Mouse (Mus musculus) midbrain, embryonic 16.5 days (tissue): ENCODE results near the gene Gtf2h4. TPM values are rescaled to one million over a fixed set of nuclear protein-coding genes. Genes with fewer than 3 reads are reported as not detected.
A peak's percentile ranks its signal among the peaks of the same experiment; 100 is the strongest.

Experiments used
- ATAC-seq: fragments of 200-750 bp; cut with Nextera tagmentation; 2 replicates; pipeline ENCODE4 v1.8.0; 2017; ENCODE audit warnings: moderate TSS enrichment
- H3K27ac ChIP-seq: fragments of 300-500 bp; sonication (generic); 2 replicates; pipeline ENCODE4 v1.5.1; 2014; ENCODE audit warnings: mild to moderate bottlenecking, low read length, mixed read lengths
- H3K27me3 ChIP-seq: fragments of 300-500 bp; sonication (generic); 2 replicates; pipeline ENCODE4 v1.6.1; 2014; ENCODE audit warnings: low read depth, low read length, mixed read lengths; ENCODE audit not compliant: control insufficient read depth, insufficient read depth
- H3K36me3 ChIP-seq: fragments of 300-500 bp; sonication (generic); 2 replicates; pipeline ENCODE4 v1.6.1; 2014; ENCODE audit warnings: mild to moderate bottlenecking, low read length, moderate library complexity, mixed read lengths; ENCODE audit not compliant: control insufficient read depth, insufficient read depth
- H3K4me1 ChIP-seq: fragments of 300-500 bp; sonication (generic); 2 replicates; pipeline ENCODE4 v1.6.1; 2014; ENCODE audit warnings: mild to moderate bottlenecking, low read length, mixed read lengths; ENCODE audit not compliant: control insufficient read depth, insufficient read depth
- H3K4me2 ChIP-seq: fragments of 300-500 bp; sonication (generic); 2 replicates; pipeline ENCODE4 v1.6.1; 2014; ENCODE audit warnings: mild to moderate bottlenecking, low read length, mixed read lengths
- H3K4me3 ChIP-seq: fragments of 300-500 bp; sonication (generic); 2 replicates; pipeline ENCODE4 v1.5.1; 2014; ENCODE audit warnings: low read depth, mild to moderate bottlenecking, low read length, moderate library complexity, mixed read lengths
- H3K9ac ChIP-seq: fragments of 300-500 bp; sonication (generic); 2 replicates; pipeline ENCODE4 v1.6.1; 2014; ENCODE audit warnings: low read depth, low read length, mixed read lengths
- H3K9me3 ChIP-seq: fragments of 300-500 bp; sonication (generic); replicated peaks from 2 replicates; pipeline ENCODE4 v1.6.1; 2014; ENCODE audit warnings: mild to moderate bottlenecking, low read length, mixed read lengths; ENCODE audit not compliant: control insufficient read depth, poor library complexity, severe bottlenecking
- WGBS: fragments of 180-500 bp; shearing (Covaris S2); extraction: QIAGEN DNeasy Blood & Tissue Kit; methylation state at CpG from one replicate; pipeline ENCODE4 v1.1.7; 2014; 5-methylcytosine and 5-hydroxymethylcytosine counted together
- polyA plus RNA-seq: library from polyadenylated mRNA; unstranded; fragments of >200 nt; fragmentation: Nextera tagmentation; extraction: Ambion mirVana; gene quantifications from 2 replicates; pipeline ENCODE4 v1.2.1, GENCODE M21; 2015

The Gtf2h4 gene
- polyA plus RNA-seq, 1 experiment from 2014 or later: 26.5 TPM

DNA sequence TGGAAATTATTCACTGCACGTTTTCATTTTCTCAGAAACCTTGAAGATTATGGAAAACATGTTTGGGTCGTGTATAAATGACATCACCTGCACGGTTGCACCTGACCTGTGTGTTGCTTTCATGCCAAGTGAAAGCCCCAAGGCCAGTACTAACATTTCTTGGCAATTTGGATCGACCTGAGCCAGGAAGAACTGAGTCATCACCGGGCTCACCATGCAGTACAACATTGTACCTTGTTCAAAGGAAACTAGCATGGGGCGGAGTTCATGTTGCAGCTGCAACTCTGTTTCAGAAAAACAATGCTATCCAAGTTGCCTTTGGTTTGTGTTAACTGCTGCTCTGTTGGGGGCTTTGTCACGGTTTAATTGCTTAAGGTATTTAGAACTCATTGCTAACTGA is 34.4 kb upstream of the Gtf2h4 start:
- Histone ChIP-seq H3K4me3 (no peak overlapping the region), H3K27ac (no peak overlapping the region), H3K9ac (no peak overlapping the region), H3K4me2 (no peak overlapping the region), H3K36me3 (no peaks in the 10 kb centered on the region), H3K9me3 (no peaks in the 10 kb centered on the region), H3K27me3 (no peaks in the 10 kb centered on the region), H3K4me1 (peaks cover 21% of the 10 kb centered on the region)
- no peak for ATAC-seq
- 62% methylated on average over 7 of the region's 7 CpGs for WGBS

DNA sequence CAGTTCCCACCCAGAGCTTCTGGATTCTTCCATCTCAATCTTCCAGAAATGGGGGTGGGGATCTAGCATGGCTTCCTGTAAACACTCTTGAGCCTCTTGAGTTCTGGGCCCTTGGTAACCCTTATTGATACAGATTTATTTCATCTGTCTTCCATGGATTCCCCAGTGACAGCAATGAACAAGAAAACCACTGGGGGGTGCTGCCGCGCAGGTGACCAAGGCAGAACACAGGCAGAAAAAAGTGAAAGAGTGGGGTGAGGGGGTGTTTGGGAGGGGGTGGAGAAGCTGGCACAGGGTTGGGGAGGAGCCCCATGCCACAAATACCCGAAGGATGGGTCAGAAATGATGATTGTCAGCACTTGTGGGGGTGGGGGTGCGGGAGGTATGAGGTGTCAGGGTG is 32.3 kb upstream of the Gtf2h4 start:
- peaks cover 26% of the 10 kb centered on the region for H3K4me1 ChIP-seq
- H3K9ac ChIP-seq: no peak overlapping the region
- H3K4me3 ChIP-seq: no peak overlapping the region
- H3K27me3 ChIP-seq: no peaks in the 10 kb centered on the region
- H3K27ac ChIP-seq: no peak overlapping the region
- no peaks in the 10 kb centered on the region for H3K9me3 ChIP-seq
- H3K36me3 ChIP-seq: no peaks in the 10 kb centered on the region
- WGBS: 26% methylated on average over 4 of the region's 4 CpGs
- H3K4me2 ChIP-seq: no peak overlapping the region
- ATAC-seq: no peak

DNA sequence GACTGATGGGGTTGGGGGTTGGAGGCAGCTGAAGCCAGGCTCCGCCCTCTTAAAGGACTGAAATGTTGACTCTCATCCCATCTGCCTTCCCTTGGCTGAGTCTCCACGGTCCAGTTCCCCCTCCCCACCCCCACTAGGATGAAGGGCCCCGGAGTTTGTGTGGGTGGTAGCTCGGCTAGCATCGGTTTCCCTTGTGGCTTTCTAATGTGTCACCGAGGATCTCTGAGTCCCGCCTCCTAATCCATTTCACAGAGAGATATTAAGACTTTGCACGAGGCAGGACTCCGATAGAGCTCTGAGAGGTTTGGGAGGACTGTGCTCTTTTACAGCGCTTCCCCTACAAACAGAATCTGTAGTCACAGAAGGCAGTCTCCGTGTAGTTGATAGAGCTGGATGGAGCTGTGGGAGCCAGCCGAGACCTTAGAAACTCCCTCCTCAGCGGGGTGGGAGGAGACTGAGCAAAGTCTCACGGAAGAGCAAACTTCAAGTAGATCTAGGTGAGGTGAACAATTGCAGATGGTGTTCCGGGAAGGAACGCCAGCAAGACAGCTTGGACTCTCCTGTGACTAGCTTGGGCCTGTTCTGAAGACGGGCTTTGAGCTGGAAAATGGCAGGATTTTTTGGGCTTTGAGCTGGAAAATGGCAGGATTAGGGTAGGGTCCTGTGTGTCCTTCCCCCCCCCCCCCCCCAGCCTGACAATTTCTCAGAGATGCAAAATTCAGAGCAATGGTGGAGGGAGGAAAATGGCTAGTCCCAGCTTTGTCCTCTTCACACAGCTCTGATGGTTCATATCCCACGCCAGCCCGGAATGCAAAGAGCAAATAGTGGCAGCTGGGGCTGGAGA is 31.3 kb upstream of the Gtf2h4 start, which contains the start of gene Ddr1:
Ddr1 (minus strand) TSS at position 1 of the 844 bp plus-strand sequence.
- 4% methylated on average over 19 of the region's 19 CpGs for WGBS
- Histone ChIP-seq H3K9me3 (no peaks in the 10 kb centered on the region), H3K4me2 (peak within 1 kb of the TSS; percentile 69), H3K4me1 (peaks cover 23% of the 10 kb centered on the region), H3K27me3 (no peaks in the 10 kb centered on the region), H3K4me3 (peak within 1 kb of the TSS; percentile 47), H3K27ac (peak within 1 kb of the TSS; percentile 98), H3K36me3 (no peaks in the 10 kb centered on the region), H3K9ac (peak within 1 kb of the TSS; percentile 78)
- peak; percentile 25; the same call in 1 of the 2 replicates for ATAC-seq

DNA sequence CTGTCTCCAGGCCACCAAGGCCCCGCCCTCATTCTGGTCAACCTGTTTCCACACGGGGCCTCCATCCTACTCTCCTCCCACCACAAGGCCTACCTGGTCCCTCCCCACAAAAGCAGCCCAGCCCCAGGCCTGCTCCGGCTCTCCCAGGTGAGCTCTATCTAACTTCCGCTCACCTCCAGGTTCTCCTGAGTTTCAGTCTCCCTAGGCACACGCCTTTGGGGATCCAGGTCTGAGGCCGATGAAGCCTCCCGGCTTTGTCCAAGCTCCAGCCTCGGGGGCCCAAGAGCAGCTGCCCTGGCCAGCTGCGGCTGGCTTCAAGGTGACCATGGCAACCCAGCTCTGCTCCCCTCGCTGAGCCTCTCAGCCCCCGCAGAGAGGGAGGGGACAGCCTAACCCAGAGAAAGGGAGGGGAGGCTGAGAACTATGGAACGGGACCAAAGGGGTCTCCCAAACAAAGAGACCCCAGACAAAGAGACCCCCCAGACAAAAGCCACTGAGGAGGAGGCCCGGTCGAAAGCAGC is 30.3 kb upstream of the Gtf2h4 start:
- peak overlapping the region; percentile 69 for H3K4me2 ChIP-seq
- H3K4me3 ChIP-seq: peak overlapping the region; percentile 47
- ATAC-seq: peak; percentile 41
- H3K4me1 ChIP-seq: peaks cover 31% of the 10 kb centered on the region
- H3K36me3 ChIP-seq: no peaks in the 10 kb centered on the region
- no peaks in the 10 kb centered on the region for H3K27me3 ChIP-seq
- H3K27ac ChIP-seq: peak overlapping the region; percentile 98
- H3K9me3 ChIP-seq: no peaks in the 10 kb centered on the region
- peak overlapping the region; percentile 78 for H3K9ac ChIP-seq
- 1% methylated on average over 14 of the region's 14 CpGs for WGBS

DNA sequence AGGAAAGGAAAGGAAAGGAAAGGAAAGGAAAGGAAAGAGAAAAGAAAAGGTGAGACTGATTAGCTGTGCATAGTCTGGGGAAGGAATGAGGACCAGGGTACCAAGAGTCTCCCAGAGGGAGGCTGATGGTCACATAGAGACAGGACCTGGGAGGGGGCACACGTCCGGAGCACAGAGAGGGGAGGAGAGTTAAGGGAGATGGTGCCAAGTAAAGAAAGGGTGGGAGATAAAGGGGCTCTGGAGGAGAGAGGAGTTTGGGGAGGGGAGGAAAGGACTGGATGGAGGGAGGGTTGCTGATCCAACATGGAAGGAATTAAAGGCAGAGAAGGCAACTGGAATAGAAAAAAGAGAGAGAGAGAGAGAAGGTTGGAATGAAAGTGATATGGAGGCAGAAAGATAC is 29.5 kb upstream of the Gtf2h4 start:
- H3K36me3 ChIP-seq: no peaks in the 10 kb centered on the region
- WGBS: 4% methylated on average over 2 of the region's 2 CpGs
- H3K4me2 ChIP-seq: peak overlapping the region; percentile 94
- peaks cover 39% of the 10 kb centered on the region for H3K4me1 ChIP-seq
- peak overlapping the region; percentile 95 for H3K9ac ChIP-seq
- ATAC-seq: no peak
- H3K4me3 ChIP-seq: peak overlapping the region; percentile 68
- no peaks in the 10 kb centered on the region for H3K27me3 ChIP-seq
- H3K27ac ChIP-seq: peak overlapping the region; percentile 98
- H3K9me3 ChIP-seq: no peaks in the 10 kb centered on the region

DNA sequence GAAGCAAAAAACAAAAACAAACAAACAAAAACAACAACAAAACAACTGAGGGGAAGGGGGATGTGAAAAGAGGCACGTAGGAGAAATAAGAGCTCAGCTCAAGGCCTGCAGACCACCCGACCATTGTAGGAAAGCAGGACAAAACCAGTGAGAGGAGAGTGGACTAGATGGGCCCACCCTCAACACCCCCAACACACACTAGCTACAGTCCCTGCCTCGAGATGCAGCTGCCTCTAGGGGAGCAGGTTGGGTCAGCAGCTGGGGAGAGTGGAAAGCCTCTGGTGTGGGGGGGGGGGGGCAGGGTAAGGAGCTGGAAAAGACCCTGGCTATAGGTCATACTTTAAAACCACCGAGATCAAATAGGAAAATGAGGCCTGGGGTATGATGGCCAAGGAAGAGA is 29.1 kb upstream of the Gtf2h4 start:
- H3K27ac ChIP-seq: peak overlapping the region; percentile 98
- no peaks in the 10 kb centered on the region for H3K9me3 ChIP-seq
- no peaks in the 10 kb centered on the region for H3K36me3 ChIP-seq
- peak overlapping the region; percentile 95 for H3K9ac ChIP-seq
- WGBS: 3% methylated on average over 4 of the region's 4 CpGs
- peaks cover 42% of the 10 kb centered on the region for H3K4me1 ChIP-seq
- H3K4me2 ChIP-seq: peak overlapping the region; percentile 94
- peak overlapping the region; percentile 68 for H3K4me3 ChIP-seq
- no peak for ATAC-seq
- H3K27me3 ChIP-seq: no peaks in the 10 kb centered on the region

DNA sequence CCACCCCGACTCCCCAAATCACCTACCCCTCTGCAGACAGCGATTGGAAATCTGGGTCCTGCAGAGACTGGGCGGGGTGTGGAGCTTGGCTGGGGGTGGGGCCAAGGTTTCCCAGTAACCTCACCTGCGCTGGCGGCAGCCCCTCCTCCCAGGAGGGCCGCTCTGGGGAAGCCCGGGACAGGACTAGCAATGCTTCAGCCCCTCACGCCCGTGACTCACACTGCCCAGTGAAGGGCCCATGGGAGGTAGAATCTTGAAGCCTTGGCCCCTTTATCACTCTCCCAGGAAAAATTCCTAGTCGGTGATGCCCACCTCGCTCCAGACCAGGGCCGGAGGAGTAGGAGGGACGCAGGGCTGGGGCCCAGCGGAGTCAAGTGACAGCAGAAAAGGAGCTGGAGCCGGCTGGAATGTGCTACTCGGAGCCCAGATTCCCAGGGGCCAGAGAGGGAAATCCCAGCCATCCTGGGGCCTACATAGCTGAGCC is 28.5 kb upstream of the Gtf2h4 start:
- Histone ChIP-seq H3K9me3 (no peaks in the 10 kb centered on the region), H3K27me3 (no peaks in the 10 kb centered on the region), H3K4me2 (peak overlapping the region; percentile 94), H3K36me3 (no peaks in the 10 kb centered on the region), H3K4me1 (peaks cover 48% of the 10 kb centered on the region), H3K27ac (peak overlapping the region; percentile 98), H3K4me3 (peak overlapping the region; percentile 68), H3K9ac (peak overlapping the region; percentile 95)
- ATAC-seq: no peak
- 1% methylated on average over 16 of the region's 16 CpGs for WGBS

DNA sequence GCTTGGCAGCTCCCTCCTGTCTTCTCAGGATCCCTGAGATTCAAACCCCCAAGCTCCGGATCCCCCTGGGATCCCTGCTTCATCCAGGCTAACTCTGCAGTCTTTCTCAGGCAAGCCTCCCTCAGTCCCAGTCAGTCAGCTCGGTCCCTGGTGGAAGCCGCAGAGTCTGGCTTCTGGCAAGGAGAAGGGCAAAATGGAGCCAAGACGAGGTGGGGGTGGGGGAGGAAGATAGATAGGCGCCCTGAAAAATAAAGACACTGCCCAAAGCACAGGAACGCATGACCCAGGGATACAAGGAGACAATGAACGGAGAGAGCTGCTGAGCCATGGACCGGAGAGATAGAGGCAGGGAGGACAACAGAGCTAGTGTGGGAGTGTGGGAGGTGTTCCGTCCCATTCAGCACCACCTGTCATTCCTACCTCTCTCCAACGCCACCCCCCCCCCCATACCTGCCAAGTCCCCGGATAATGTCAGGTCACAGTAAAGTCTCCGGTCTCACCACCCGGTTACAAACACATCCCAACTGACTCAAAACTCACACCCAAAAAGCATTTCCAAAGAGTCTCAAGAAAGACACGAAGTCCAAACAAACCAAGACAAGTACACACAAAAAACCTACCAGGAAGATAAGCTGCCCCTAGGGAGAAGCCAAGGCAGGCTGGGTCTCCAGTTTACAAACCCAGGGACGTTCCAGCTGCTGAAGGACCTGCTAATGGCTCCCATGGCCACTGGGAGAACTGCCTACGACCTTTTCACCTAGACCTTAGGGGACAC is 27.9 kb upstream of the Gtf2h4 start:
- H3K9me3 ChIP-seq: no peaks in the 10 kb centered on the region
- H3K36me3 ChIP-seq: no peaks in the 10 kb centered on the region
- WGBS: 1% methylated on average over 16 of the region's 16 CpGs
- ATAC-seq: no peak
- peak overlapping the region; percentile 95 for H3K9ac ChIP-seq
- H3K4me2 ChIP-seq: peak overlapping the region; percentile 94
- H3K27me3 ChIP-seq: no peaks in the 10 kb centered on the region
- peak overlapping the region; percentile 68 for H3K4me3 ChIP-seq
- H3K27ac ChIP-seq: peak overlapping the region; percentile 98
- H3K4me1 ChIP-seq: peaks cover 54% of the 10 kb centered on the region
